Mouse (Mus musculus): Measurements from ENCODE around the gene Myof.

DNA sequence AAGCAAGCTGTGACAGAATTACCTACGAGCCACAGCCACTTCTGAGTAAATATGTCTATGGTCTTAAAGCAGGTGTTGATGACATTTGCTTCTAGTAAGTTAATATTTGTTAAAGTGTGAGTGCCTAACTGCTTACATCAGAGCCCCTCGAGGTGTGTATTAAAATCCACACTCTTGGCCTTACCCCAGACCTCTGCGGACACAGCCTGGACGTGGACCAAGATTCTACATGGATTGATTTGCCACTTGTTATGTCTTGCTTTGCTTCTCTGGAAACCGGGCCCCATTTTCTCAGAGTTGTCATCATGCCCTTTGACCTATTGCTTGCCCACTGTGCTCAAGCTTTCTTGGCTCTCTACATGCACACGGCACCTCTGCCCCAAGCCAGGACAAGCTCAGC, 130.9 kb downstream of the Myof start:
- no peak for TF ChIP-seq CTCF (IDR thresholded peaks at IDR 0.05; ENCODE audit: borderline replicate concordance, control insufficient read depth, extremely low read depth, insufficient read depth, low read length, poor library complexity)
- no peak for TF ChIP-seq POLR2A (IDR thresholded peaks at IDR 0.05; ENCODE audit: control insufficient read depth, extremely low read depth, insufficient read depth, low read length, poor library complexity)
